Mouse (Mus musculus) hindbrain, embryonic 15.5 days (tissue): ENCODE measurements at regions not wholly inside any gene's neighbourhood (a gene's known extent, or its start where the extent isn't known, plus 50 kb on each side); places are given as distances from the start of the nearest gene placed in this dataset.

Source experiments
- ATAC-seq: fragments of 200-750 bp; cut with Nextera tagmentation; 2 replicates; pipeline ENCODE4 v1.8.0; 2017; ENCODE audit warnings: low read depth, moderate number of reproducible peaks, moderate TSS enrichment; ENCODE audit not compliant: low FRiP score
- H3K27ac ChIP-seq: fragments of 300-500 bp; sonication (generic); replicated peaks from 2 replicates; pipeline ENCODE4 v1.5.1; 2015; ENCODE audit warnings: mild to moderate bottlenecking, inconsistent platforms
- H3K27me3 ChIP-seq: fragments of 300-500 bp; sonication (generic); 2 replicates; pipeline ENCODE4 v1.6.1; 2015; ENCODE audit warnings: control low read depth, inconsistent platforms
- H3K36me3 ChIP-seq: fragments of 300-500 bp; sonication (generic); 2 replicates; pipeline ENCODE4 v1.6.1; 2015; ENCODE audit warnings: control low read depth, inconsistent platforms
- H3K4me1 ChIP-seq: fragments of 300-500 bp; sonication (generic); replicated peaks from 2 replicates; pipeline ENCODE4 v1.6.1; 2015; ENCODE audit warnings: control low read depth, inconsistent platforms
- H3K4me2 ChIP-seq: fragments of 300-500 bp; sonication (generic); 2 replicates; pipeline ENCODE4 v1.6.1; 2015; ENCODE audit warnings: moderate library complexity, mild to moderate bottlenecking, inconsistent platforms
- H3K4me3 ChIP-seq: fragments of 300-500 bp; sonication (generic); 2 replicates; pipeline ENCODE4 v1.5.1; 2015; ENCODE audit warnings: mild to moderate bottlenecking, inconsistent platforms
- H3K9ac ChIP-seq: fragments of 300-500 bp; sonication (generic); 2 replicates; pipeline ENCODE4 v1.6.1; 2015; ENCODE audit warnings: inconsistent platforms
- H3K9me3 ChIP-seq: fragments of 300-500 bp; sonication (generic); 2 replicates; pipeline ENCODE4 v1.6.1; 2016; ENCODE audit warnings: control low read depth, inconsistent platforms
- WGBS: fragments of 180-500 bp; shearing (Covaris S2); methylation state at CpG from one replicate; pipeline ENCODE4 v1.1.7; 2015; 5-methylcytosine and 5-hydroxymethylcytosine counted together

GRCm38 (mm10) chr8:41823041-41823440 lies 406.2 kb upstream of the Frg1 start:
- H3K4me2 ChIP-seq, result no peak overlapping the region
- H3K9me3 ChIP-seq, result no peaks in the 10 kb centered on the region
- no peak overlapping the region for H3K27ac ChIP-seq
- no peaks in the 10 kb centered on the region for H3K36me3 ChIP-seq
- no peak for ATAC-seq
- 85% methylated on average over 8 of the region's 8 CpGs for WGBS
- no peak overlapping the region for H3K4me3 ChIP-seq
- no peaks in the 10 kb centered on the region for H3K4me1 ChIP-seq
- H3K27me3 ChIP-seq, result no peaks in the 10 kb centered on the region
- no peak overlapping the region for H3K9ac ChIP-seq

DNA sequence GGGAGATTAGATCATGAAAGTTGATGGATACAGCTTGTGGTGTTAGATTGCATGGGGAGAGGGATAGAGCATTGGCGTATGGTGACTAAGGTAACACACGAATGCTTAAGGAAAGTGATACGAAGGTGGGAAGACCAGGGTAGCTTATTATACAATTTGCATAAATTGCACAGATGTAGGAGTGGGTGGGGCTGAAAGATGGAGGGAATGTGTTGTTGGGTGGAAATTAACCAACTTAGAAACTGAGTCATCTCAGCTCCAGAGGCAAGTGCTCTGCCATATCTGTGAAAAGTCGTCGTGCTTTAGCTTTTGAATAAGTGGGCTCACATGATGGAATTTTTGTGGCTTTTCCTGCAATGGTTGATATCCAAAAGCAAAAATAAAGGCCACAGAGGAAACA lies 404.8 kb upstream of the Frg1 start:
- Histone ChIP-seq H3K4me2 (no peak overlapping the region), H3K27ac (no peak overlapping the region), H3K4me3 (no peak overlapping the region), H3K36me3 (no peaks in the 10 kb centered on the region), H3K9me3 (no peaks in the 10 kb centered on the region), H3K27me3 (no peaks in the 10 kb centered on the region), H3K9ac (no peak overlapping the region), H3K4me1 (no peaks in the 10 kb centered on the region)
- ATAC-seq, result no peak
- 94% methylated on average over 5 of the region's 5 CpGs for WGBS

- no peak overlapping the region for H3K4me3 ChIP-seq
- H3K36me3 ChIP-seq, result no peaks in the 10 kb centered on the region
- no peak overlapping the region for H3K4me2 ChIP-seq
- no peaks in the 10 kb centered on the region for H3K9me3 ChIP-seq
- WGBS, result 85% methylated on average over 4 of the region's 4 CpGs
- H3K27ac ChIP-seq, result no peak overlapping the region
- no peak overlapping the region for H3K9ac ChIP-seq
- no peak for ATAC-seq
- no peaks in the 10 kb centered on the region for H3K27me3 ChIP-seq
- no peaks in the 10 kb centered on the region for H3K4me1 ChIP-seq
These were observed 403.9 kb upstream of the Frg1 start for GRCm38 (mm10) chr8:41820605-41821395.

- Histone ChIP-seq H3K9ac (no peak overlapping the region), H3K27ac (no peak overlapping the region), H3K9me3 (no peaks in the 10 kb centered on the region), H3K4me1 (no peaks in the 10 kb centered on the region), H3K36me3 (no peaks in the 10 kb centered on the region), H3K4me2 (no peak overlapping the region), H3K4me3 (no peak overlapping the region), H3K27me3 (no peaks in the 10 kb centered on the region)
- no peak for ATAC-seq
- WGBS, result 71% methylated on average over 5 of the region's 5 CpGs
These were observed 401.7 kb upstream of the Frg1 start for GRCm38 (mm10) chr8:41818577-41818976.

GRCm38 (mm10) chr8:41818079-41818478 lies 401.2 kb upstream of the Frg1 start:
- Histone ChIP-seq H3K9ac (no peak overlapping the region), H3K36me3 (no peaks in the 10 kb centered on the region), H3K9me3 (no peaks in the 10 kb centered on the region), H3K4me2 (no peak overlapping the region), H3K27ac (no peak overlapping the region), H3K4me3 (no peak overlapping the region), H3K27me3 (no peaks in the 10 kb centered on the region), H3K4me1 (no peaks in the 10 kb centered on the region)
- WGBS, result 85% methylated on average over 1 of the region's 1 CpGs
- ATAC-seq, result no peak

DNA sequence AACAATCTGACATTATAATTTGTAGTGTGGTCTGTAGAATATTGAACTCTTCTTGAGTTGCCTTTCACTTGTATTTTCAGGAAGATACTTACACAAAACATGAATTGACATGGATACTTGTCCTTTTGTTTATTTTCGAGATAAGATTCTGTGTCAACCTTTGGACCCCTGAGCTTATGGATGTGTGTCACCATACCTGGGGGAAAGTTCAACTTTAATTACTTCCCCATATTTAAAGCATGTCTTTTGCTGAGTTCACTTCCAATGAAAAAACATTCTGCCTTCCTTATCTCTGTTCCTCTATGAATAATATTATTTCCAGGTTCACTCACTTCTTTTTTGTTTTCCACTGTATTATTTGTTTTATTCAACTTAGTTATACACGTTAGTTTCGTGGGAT lies 398.4 kb upstream of the Frg1 start:
- Histone ChIP-seq H3K4me2 (no peak overlapping the region), H3K4me1 (no peaks in the 10 kb centered on the region), H3K27ac (no peak overlapping the region), H3K9ac (no peak overlapping the region), H3K36me3 (no peaks in the 10 kb centered on the region), H3K27me3 (no peaks in the 10 kb centered on the region), H3K4me3 (no peak overlapping the region), H3K9me3 (no peaks in the 10 kb centered on the region)
- no peak for ATAC-seq
- WGBS, result 89% methylated on average over 3 of the region's 3 CpGs

- Histone ChIP-seq H3K9ac (no peak overlapping the region), H3K4me2 (no peak overlapping the region), H3K36me3 (no peaks in the 10 kb centered on the region), H3K4me3 (no peak overlapping the region), H3K4me1 (no peaks in the 10 kb centered on the region), H3K9me3 (no peaks in the 10 kb centered on the region), H3K27me3 (no peaks in the 10 kb centered on the region), H3K27ac (no peak overlapping the region)
- ATAC-seq, result no peak
- 72% methylated on average over 2 of the region's 2 CpGs for WGBS
These were observed 378.8 kb upstream of the Frg1 start for GRCm38 (mm10) chr8:41795625-41796024.

DNA sequence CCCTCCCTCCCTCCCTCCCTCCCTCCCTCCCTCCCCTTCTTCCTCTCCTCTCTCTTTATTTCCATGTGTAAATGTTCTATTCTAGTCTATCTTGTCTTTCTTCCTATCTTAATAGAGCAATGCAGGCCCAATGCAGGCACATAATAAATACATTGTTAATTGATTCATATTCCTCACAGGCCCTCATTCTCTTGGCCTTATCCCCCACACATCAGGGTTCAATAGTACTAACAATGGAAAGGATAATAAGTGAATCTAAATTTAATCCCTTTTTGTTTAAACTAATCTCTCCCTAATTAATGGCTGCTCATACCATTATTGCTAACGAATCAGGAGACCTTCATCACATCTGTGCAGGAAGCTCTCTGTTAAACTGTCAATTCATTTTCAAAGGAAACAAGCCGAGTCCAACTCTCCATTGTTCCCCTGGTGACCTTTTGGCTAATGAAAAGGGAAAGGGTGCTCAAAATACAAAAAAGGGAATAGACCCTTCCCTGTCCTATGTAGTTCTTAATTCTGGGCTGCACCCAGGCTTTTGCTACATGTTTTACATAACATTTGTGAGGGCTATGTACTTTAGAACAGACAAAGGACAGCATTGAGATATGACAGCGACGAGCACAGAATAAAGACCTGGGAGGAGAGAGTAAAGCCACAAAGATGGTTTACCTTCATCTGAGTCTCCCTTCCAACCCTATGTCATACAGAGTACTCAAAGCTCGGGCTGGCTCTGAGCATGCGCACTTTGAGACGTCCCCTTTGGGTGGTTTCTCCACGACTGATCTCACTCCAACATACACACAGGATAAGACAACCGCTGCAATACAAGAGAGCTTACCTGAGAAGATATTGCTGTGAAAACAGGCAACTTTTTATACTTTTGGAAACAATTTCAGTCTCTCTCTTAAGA lies 370.3 kb upstream of the Frg1 start:
- Histone ChIP-seq H3K4me1 (no peaks in the 10 kb centered on the region), H3K4me3 (no peak overlapping the region), H3K27ac (no peak overlapping the region), H3K9ac (no peak overlapping the region), H3K36me3 (no peaks in the 10 kb centered on the region), H3K27me3 (no peaks in the 10 kb centered on the region), H3K4me2 (no peak overlapping the region), H3K9me3 (no peaks in the 10 kb centered on the region)
- no peak for ATAC-seq
- 54% methylated on average over 9 of the region's 9 CpGs for WGBS

DNA sequence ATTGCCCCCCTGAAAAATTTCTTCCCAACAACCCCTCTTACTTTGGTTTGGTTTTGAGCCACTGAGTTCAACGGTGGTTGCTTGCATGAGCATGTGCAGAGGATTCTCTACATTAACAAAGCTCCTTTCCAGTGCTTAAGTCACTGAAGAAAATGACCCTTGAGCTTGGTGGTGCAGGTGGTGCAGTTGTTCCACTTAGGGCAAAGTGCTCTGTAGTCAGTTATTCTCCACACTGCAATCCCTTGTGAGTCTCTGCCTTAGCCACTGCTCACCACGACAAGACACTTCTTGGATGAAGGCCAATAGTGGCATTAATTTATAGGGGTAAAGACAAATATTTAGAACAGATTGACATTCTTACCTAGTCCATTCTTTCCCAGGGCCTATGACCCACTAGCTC lies 369.1 kb upstream of the Frg1 start:
- H3K4me2 ChIP-seq, result no peak overlapping the region
- WGBS, result 63% methylated on average over 2 of the region's 2 CpGs
- H3K9ac ChIP-seq, result no peak overlapping the region
- ATAC-seq, result no peak
- H3K27ac ChIP-seq, result no peak overlapping the region
- H3K9me3 ChIP-seq, result no peaks in the 10 kb centered on the region
- H3K4me3 ChIP-seq, result no peak overlapping the region
- H3K36me3 ChIP-seq, result no peaks in the 10 kb centered on the region
- no peaks in the 10 kb centered on the region for H3K4me1 ChIP-seq
- no peaks in the 10 kb centered on the region for H3K27me3 ChIP-seq

GRCm38 (mm10) chr8:41782837-41783236 lies 366.0 kb upstream of the Frg1 start:
- no peaks in the 10 kb centered on the region for H3K36me3 ChIP-seq
- 77% methylated on average over 1 of the region's 1 CpGs for WGBS
- ATAC-seq, result no peak

GRCm38 (mm10) chr8:41779459-41779858 lies 362.6 kb upstream of the Frg1 start:
- H3K9ac ChIP-seq, result no peak overlapping the region
- H3K27me3 ChIP-seq, result no peaks in the 10 kb centered on the region
- WGBS, result 95% methylated on average over 3 of the region's 3 CpGs
- H3K36me3 ChIP-seq, result no peaks in the 10 kb centered on the region
- H3K9me3 ChIP-seq, result no peaks in the 10 kb centered on the region
- H3K4me2 ChIP-seq, result no peak overlapping the region
- H3K4me3 ChIP-seq, result no peak overlapping the region
- H3K27ac ChIP-seq, result no peak overlapping the region
- no peak for ATAC-seq
- no peaks in the 10 kb centered on the region for H3K4me1 ChIP-seq

More at GRCm38 (mm10) chr8:41782837-41783236, 366.0 kb upstream of the Frg1 start:
- no peak overlapping the region for H3K9ac ChIP-seq
- H3K4me2 ChIP-seq, result no peak overlapping the region
- H3K4me1 ChIP-seq, result no peaks in the 10 kb centered on the region
- no peaks in the 10 kb centered on the region for H3K27me3 ChIP-seq
- no peak overlapping the region for H3K4me3 ChIP-seq
- no peak overlapping the region for H3K27ac ChIP-seq
- no peaks in the 10 kb centered on the region for H3K9me3 ChIP-seq

GRCm38 (mm10) chr8:41771729-41772128 lies 354.9 kb upstream of the Frg1 start:
- H3K36me3 ChIP-seq, result no peaks in the 10 kb centered on the region
- H3K4me1 ChIP-seq, result no peaks in the 10 kb centered on the region
- no peak overlapping the region for H3K9ac ChIP-seq
- ATAC-seq, result no peak
- H3K27me3 ChIP-seq, result no peaks in the 10 kb centered on the region
- H3K4me2 ChIP-seq, result no peak overlapping the region
- H3K4me3 ChIP-seq, result no peak overlapping the region
- WGBS, result 72% methylated on average over 4 of the region's 4 CpGs
- H3K9me3 ChIP-seq, result no peaks in the 10 kb centered on the region
- no peak overlapping the region for H3K27ac ChIP-seq
